Mouse (Mus musculus) T-helper 1 cell (primary cell): ENCODE measurements around the gene Usp24.

Experiments
- in situ Hi-C: fragments of 300-600 bp; cut with MboI, MseI; formaldehyde crosslinking; loops from one replicate; pipeline ENCODE4 v1.15.1; 2025; ENCODE audit warnings: high pct_unique_total_duplicates

Usp24 gene

GRCm38 (mm10) chr4:106315921-106316350, at the start of gene Usp24:
TSS of gene Usp24 (plus strand) at chr4:106316213.
- in situ Hi-C loops, result no loop called here

GRCm38 (mm10) chr4:106276937-106277336, 39.1 kb upstream of the Usp24 start:
- in situ Hi-C loops, result no loop called here

DNA sequence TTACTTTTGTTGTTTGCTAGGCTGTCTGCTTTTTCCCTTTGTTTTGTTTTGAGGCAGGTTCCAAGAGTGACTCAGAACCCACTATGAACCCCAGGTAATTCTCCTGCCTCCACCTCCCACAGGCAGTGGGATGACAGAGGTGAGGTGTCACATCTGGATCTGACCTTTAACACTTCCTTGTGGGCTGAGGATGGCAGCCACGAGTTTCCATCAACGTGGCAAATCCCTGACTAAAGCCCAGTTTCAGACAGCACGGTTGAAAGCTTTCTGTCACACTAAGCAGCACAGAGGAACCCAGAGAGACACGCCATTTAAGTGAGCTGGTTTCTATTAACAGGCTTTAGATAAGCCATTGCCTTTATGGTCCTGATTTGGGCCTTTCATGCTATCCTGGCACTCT, 36.8 kb upstream of the Usp24 start:
- in situ Hi-C loops, result no loop called here

- in situ Hi-C loops, result no loop called here
These were observed 34.9 kb upstream of the Usp24 start for GRCm38 (mm10) chr4:106281128-106281491.

DNA sequence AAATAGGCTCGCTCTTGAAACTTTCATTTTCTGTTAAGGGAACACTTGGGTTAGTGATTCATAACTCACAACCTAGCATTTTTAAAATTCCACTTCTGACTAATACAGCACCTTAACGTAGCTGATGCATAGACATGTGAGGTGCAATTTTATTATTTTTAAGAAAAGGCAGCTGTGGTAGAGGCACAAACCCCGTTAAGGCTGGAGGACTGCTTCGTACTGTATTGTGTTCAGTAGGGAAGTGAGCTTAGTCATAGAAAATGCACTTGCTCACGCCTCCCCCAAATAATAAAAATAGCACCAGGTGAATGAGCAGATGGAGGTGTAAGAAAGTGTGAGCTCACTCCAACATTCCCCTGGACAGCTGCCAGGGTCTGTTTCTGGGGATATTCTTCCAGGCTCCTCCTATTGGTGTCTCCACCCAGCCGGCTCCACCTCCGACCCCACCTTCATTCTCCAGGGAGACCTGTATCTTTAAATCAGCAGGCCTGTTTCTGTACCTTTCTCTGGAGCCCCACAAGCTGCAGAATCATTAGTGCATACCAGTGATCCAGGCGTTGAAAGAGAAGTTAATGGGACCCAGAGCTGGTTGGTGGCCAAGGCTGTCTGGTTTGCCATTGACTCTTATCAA, 34.4 kb upstream of the Usp24 start:
- in situ Hi-C loops, result no loop called here

GRCm38 (mm10) chr4:106282123-106282510, 33.9 kb upstream of the Usp24 start:
- in situ Hi-C loops, result no loop called here

- in situ Hi-C loops, result no loop called here
These were observed 28.9 kb upstream of the Usp24 start for GRCm38 (mm10) chr4:106286958-106287743.

- in situ Hi-C loops, result no loop called here
These were observed 25.8 kb upstream of the Usp24 start for GRCm38 (mm10) chr4:106290201-106290600.

DNA sequence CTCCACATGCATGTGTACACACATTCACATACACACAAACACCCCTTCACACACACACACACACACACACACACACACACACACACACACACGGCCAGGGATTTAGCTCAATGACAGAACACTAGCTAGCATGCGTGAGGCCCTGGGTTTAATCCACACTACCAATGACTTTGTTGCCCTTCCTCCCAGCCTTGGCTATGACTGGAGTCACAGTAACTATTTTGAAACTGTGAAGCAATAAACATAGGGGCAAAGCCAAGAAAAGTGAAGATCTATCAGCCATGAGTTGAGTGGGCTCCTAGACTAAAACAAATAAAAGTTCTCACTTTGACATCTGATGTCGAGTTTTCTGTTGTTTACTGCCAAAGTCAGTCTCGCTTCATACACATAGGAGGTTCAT, 23.2 kb upstream of the Usp24 start:
- in situ Hi-C loops, result no loop called here

GRCm38 (mm10) chr4:106293378-106294090, 22.5 kb upstream of the Usp24 start:
- in situ Hi-C loops, result no loop called here

- in situ Hi-C loops, result no loop called here
These were observed 20.3 kb upstream of the Usp24 start for GRCm38 (mm10) chr4:106295696-106296095.

- in situ Hi-C loops, result no loop called here
These were observed 19.5 kb upstream of the Usp24 start for GRCm38 (mm10) chr4:106296412-106297086.

DNA sequence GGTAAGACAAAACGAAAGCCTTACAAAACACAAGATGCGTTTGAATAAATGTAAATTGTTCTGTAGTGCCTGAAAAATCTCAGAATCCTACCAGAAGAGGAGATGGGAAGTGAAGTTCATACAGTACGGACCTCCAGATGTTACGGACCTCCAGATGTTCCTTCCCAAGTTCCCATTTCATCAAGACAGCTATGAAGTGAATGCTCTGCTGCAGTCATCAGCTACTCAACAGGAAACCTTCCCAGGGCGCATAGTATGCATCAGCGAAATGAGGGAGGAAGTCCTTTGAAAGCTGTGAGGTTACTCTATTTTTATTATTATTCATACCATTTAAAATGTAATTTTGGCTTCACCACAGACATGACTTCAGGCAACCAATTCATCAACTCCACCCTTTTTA, 14.7 kb upstream of the Usp24 start:
- in situ Hi-C loops, result no loop called here

DNA sequence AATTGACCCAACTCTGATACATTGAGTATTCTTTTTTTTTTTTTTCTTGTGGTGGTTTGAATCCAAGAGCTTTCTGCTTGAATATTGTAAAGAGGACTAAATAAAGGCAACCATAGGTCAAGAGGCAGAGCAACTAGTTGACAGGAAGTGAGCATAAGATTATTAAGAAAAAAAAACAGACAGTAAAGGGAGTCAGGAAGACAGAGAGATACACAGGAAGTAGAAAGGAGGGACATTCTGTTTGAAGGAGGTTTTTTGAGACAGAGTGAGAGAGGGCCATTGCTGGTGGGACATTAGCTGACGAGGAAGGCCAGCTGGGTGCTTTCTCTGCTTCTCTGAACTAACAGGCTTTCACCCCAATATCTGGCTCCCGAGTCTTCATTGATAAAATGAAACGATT, 7.9 kb upstream of the Usp24 start:
- in situ Hi-C loops, result no loop called here

DNA sequence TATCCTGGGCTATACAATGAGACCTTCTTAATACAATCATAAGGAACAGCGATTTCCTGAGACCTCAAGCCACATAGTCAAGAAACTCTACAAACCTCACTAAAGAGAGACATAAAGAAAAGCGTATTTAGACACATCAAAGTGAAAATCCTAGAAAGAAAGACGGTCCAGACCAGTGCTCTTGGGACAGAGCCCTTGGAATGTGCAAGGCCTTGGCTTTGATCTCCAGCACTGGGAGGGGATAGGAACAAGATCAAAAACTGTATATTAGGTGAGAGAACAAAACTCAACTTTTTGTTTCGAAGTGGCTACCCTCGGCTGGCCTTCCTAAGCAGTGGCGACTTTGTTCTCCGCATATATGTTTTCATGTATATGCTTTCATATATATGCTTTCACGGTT, 3.4 kb upstream of the Usp24 start:
- in situ Hi-C loops, result no loop called here

DNA sequence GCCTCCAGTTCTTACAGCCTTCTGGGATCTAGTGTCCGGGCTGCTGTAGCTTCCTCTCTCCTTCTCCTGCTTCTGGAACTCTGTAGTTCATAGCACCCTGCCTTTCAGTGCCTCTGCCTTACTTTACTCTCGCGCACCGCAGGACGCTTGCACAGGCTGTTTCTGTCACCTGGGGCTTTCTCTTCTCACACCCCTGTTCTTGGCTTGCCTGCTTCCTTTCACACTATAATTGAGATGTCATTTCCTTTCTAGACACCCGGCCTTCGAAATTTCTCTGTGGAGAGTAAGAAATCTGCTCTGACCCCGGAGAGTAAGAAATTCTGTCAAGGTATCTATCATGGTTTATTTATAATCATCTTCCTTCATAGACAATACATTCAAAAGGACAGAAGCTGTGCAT, 2.9 kb upstream of the Usp24 start:
- in situ Hi-C loops, result no loop called here

DNA sequence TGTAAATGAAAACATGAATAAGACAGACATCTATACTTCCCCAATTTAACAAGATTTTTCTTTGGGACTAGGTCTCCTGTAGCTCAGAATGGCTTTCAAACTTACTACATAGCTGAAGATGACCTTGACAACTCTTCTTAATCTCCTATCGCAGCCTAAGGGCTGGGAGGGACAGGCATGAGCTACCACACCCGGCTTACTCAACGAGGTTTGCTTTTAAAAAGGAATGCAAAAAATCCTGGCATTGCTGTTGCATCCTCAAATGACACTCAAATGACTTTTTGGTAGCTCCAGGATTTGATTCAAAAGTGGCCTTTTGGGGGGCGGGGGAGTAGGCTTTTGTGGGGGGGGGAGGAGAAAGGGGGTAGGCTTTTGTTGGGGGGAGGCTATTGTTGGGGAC, 2.1 kb upstream of the Usp24 start:
- in situ Hi-C loops, result no loop called here

DNA sequence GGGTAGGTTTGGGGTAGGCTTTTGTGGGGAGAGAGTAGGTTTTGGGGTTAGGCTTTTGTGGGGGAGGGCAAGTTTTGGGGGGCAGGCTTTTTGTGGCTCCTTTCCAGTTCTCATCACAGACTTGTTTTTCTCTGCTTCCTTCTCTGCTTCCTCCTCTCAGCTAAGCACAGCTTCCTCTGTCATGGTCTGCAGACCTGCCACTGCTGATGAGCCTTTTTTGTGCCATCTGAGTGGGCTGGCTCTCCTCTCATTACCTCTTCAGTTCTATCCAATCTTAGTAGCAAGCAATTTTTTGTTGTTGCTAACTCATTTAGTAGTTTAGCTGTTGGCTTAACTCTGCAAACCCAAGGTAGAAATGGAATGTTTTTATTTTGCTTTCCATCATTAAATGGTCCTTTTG, 1.7 kb upstream of the Usp24 start:
- in situ Hi-C loops, result no loop called here

DNA sequence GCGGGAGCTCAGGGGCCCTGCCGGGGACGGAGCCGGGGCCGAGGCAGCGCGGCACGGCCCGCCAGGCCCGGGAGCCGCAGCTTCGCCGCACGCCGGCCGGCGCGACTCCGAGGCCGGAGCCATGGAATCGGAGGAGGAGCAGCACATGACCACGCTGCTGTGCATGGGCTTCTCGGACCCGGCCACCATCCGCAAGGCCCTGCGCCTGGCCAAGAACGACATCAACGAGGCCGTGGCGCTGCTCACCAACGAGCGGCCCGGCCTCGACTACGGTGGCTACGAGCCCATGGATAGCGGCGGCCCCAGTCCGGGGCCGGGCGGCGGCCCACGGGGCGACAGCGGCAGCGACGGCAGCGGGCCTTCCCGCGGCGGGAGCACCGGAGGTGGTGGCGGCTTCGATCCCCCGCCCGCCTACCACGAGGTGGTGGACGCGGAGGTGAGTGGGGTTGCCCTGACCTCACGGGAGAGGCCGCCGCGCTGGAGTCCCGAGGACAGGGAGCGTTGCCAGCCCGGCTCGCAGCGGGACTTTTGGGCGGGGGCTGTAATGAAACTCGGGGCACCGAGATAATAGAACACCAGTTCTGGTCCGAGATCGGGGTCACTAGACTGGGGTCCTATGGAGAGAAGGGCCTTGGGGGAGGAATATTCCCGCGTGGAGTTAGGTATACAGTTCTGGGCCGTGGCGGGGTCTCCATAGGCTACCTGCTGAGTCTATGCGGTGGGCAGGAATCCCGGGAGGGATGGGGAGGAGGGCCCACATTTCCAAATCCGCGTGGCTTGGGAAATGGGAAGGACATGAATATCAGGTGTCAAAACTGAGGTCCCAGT, 552 bp downstream of the Usp24 start:
- in situ Hi-C loops, result no loop called here

DNA sequence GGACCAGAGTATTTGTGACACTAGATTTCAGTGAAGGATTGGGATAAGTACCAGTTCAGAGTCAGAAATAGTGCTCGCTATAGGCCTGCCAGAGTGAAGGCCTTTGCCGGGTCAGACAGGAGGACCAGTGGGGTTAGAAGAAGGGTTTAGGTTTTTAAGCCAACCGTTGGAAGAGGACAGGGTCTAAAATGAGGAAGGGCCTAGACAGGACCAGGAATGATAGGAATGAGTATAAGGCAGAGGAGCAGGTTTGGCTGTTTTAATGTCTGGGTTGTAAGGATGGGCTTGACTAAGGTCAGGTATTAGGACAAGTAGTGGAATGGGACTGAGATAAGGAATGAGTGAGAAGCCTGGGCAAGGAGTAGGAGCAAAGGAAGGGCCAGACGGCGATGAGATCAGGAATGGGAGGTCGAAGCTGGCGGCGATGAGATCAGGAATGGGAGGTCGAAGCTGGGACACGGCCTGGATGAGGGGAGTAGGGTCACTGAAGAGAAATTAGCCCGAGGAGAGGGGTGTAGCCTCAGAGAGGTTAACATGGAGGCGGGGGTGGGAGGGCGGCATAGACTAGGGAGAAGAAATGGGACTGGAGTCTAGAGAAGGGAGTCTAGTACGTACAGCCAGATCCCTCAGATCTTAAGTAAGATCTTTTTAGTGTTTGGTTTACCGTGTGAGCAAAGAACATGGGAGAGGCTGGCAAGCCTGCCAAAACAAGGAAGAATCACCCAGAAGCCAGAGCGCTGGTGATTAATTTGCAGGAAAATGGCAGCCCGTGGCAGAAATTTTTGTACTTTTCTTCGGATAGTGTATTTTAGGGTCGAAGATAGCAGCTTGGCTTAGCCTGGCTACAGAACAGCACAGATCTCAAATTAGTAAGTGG, 1.4 kb downstream of the Usp24 start:
- in situ Hi-C loops, result no loop called here
